Mouse (Mus musculus) brain, embryonic 14.5 days (tissue): ENCODE measurements around the gene Klk1b8.

Experiments
- CTCF ChIP-seq: fragments of 200-500 bp; IDR thresholded peaks from 2 replicates; pipeline ENCODE4 v1.5.1; 2012; ENCODE audit warnings: inconsistent platforms, mild to moderate bottlenecking, moderate library complexity, borderline replicate concordance; ENCODE audit not compliant: insufficient read depth, insufficient read length; ENCODE audit errors: extremely low read depth
- POLR2A ChIP-seq: fragments of 200-500 bp; IDR thresholded peaks from 2 replicates; pipeline ENCODE4 v1.6.1; 2012; ENCODE audit warnings: mild to moderate bottlenecking, inconsistent platforms, borderline replicate concordance; ENCODE audit not compliant: poor library complexity, insufficient read depth, insufficient read length, severe bottlenecking; ENCODE audit errors: extremely low read depth

DNA sequence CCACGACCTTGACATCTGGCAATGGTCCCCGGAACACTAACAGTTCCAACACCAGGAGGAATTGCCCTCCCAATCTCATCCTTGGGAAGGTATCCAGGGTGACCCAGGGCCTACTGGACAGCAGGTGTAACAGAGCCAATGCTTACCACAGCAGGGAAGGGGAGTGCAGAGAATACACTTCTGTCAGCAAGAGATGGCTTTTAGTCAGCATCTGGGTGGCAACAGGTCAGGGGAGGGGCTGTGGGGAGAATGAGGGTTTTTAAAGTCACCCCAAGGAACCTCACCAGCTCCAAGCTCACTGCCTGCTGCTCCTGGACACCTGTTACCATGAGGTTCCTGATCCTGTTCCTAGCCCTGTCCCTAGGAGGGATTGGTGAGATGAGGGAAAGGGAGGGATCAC lies at the start of gene Klk1b8:
- TF ChIP-seq CTCF (no peak), POLR2A (no peak)
